Mouse (Mus musculus): ENCODE data around the gene Mex3d. TPM values are rescaled to one million over a fixed set of nuclear protein-coding genes. Genes with fewer than 3 reads are reported as not detected.
A peak's percentile ranks its signal among the peaks of the same experiment; 100 is the strongest.

Gene Mex3d
- polyA plus RNA-seq, 1 experiment = 34.9 TPM

GRCm38 (mm10) chr10:80398719-80399190 lies 11.3 kb upstream of the Mex3d start:
- TF ChIP-seq POLR2A (IDR thresholded peaks at IDR 0.05; ENCODE audit: control insufficient read depth, extremely low read depth, insufficient read depth, low read length, poor library complexity) (peak; percentile 83), CTCF (IDR thresholded peaks at IDR 0.05; ENCODE audit: borderline replicate concordance, control insufficient read depth, extremely low read depth, insufficient read depth, low read length, poor library complexity) (no peak)
- under 1% methylated on average over 59 of the region's 59 CpGs for WGBS
- Histone ChIP-seq H3K4me1 (replicated peaks; ENCODE audit: control insufficient read depth, insufficient read depth, low read length) (peaks cover 18% of the 10 kb centered on the region), H3K36me3 (ENCODE audit: control insufficient read depth, insufficient read depth, low read length) (peaks cover 14% of the 10 kb centered on the region; the same call in 1 of the 2 replicates), H3K27me3 (ENCODE audit: control insufficient read depth, insufficient read depth, low read length) (no peaks in the 10 kb centered on the region), H3K4me3 (ENCODE audit: control insufficient read depth, insufficient read depth, low read length) (peak overlapping the region; percentile 52), H3K27ac (ENCODE audit: control insufficient read depth, insufficient read depth, low read length) (peak overlapping the region; percentile 64)
- DNase-seq = peak; percentile 95

DNA sequence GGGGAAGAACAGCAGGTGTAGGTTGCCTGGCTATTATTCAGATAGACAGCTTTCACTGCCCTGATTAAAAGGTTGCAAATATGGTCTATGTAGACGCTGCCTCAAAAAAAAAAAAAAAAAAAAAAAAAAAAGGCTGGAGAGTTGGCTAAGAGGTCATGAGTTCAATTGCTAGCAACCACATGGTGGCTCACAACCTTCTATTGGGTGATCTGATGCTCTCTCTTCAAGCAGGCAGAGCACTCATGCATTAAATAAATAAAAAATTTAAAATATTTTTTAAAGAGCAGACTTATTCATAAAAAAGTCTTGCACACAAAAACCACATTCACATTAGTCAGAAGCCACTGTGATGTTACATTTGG lies 10.7 kb upstream of the Mex3d start:
- Histone ChIP-seq H3K27me3 (ENCODE audit: control insufficient read depth, insufficient read depth, low read length) (no peaks in the 10 kb centered on the region), H3K36me3 (ENCODE audit: control insufficient read depth, insufficient read depth, low read length) (peaks cover 20% of the 10 kb centered on the region), H3K4me1 (replicated peaks; ENCODE audit: control insufficient read depth, insufficient read depth, low read length) (peaks cover 18% of the 10 kb centered on the region), H3K4me3 (ENCODE audit: control insufficient read depth, insufficient read depth, low read length) (peak overlapping the region; percentile 52), H3K27ac (ENCODE audit: control insufficient read depth, insufficient read depth, low read length) (no peak overlapping the region)
- TF ChIP-seq POLR2A (IDR thresholded peaks at IDR 0.05; ENCODE audit: control insufficient read depth, extremely low read depth, insufficient read depth, low read length, poor library complexity) (no peak), CTCF (IDR thresholded peaks at IDR 0.05; ENCODE audit: borderline replicate concordance, control insufficient read depth, extremely low read depth, insufficient read depth, low read length, poor library complexity) (no peak)
- DNase-seq = no peak
- 0% methylated on average over 1 of the region's 1 CpGs for WGBS

- Histone ChIP-seq H3K36me3 (ENCODE audit: control insufficient read depth, insufficient read depth, low read length) (peaks cover 25% of the 10 kb centered on the region), H3K27me3 (ENCODE audit: control insufficient read depth, insufficient read depth, low read length) (no peaks in the 10 kb centered on the region), H3K4me1 (replicated peaks; ENCODE audit: control insufficient read depth, insufficient read depth, low read length) (peaks cover 18% of the 10 kb centered on the region), H3K4me3 (ENCODE audit: control insufficient read depth, insufficient read depth, low read length) (peak overlapping the region; percentile 18; the same call in 1 of the 2 replicates), H3K27ac (ENCODE audit: control insufficient read depth, insufficient read depth, low read length) (no peak overlapping the region)
- TF ChIP-seq CTCF (IDR thresholded peaks at IDR 0.05; ENCODE audit: borderline replicate concordance, control insufficient read depth, extremely low read depth, insufficient read depth, low read length, poor library complexity) = no peak
- no peak for TF ChIP-seq POLR2A (IDR thresholded peaks at IDR 0.05; ENCODE audit: control insufficient read depth, extremely low read depth, insufficient read depth, low read length, poor library complexity)
- DNase-seq = no peak
- 52% methylated on average over 8 of the region's 8 CpGs for WGBS
Measured at GRCm38 (mm10) chr10:80397524-80398173, 10.2 kb upstream of the Mex3d start.

GRCm38 (mm10) chr10:80396822-80397523 lies 9.5 kb upstream of the Mex3d start:
- WGBS = 92% methylated on average over 11 of the region's 11 CpGs
- H3K36me3 ChIP-seq (ENCODE audit: control insufficient read depth, insufficient read depth, low read length) = peaks cover 31% of the 10 kb centered on the region

DNA sequence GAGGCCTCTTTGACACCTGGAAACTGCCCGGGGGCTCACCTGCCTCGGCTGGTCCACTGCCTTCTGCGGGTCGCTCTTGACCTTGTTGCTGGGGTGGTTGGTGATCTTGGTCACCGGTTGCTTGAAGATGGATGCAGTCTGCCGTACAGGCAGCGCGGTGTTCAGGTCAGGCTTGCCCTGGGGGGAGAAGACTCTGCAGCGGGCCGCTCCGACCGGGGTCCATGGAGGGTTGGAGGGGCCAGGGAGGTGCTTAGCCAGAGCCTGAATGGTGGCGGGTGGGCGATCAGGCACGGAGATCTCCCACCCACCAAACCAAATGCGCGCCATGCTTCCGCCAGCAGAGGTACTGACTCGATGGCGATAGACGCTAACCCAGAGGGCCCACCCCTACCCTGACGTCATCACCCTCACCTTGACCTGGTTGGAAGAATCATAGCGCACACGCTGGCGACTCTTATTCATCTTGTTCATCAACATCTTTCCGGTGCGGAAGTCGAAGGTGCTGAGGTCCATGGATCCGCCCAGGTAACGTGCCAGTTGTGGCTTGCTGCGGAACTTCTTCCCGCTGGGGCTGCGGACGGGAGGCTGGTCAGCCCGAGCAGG lies 7.7 kb upstream of the Mex3d start:
- WGBS = 98% methylated on average over 35 of the region's 35 CpGs
- no peaks in the 10 kb centered on the region for H3K27me3 ChIP-seq (ENCODE audit: control insufficient read depth, insufficient read depth, low read length)
- no peak for TF ChIP-seq POLR2A (IDR thresholded peaks at IDR 0.05; ENCODE audit: control insufficient read depth, extremely low read depth, insufficient read depth, low read length, poor library complexity)
- TF ChIP-seq CTCF (IDR thresholded peaks at IDR 0.05; ENCODE audit: borderline replicate concordance, control insufficient read depth, extremely low read depth, insufficient read depth, low read length, poor library complexity) = no peak
- no peak overlapping the region for H3K27ac ChIP-seq (ENCODE audit: control insufficient read depth, insufficient read depth, low read length)
- H3K4me3 ChIP-seq (ENCODE audit: control insufficient read depth, insufficient read depth, low read length) = no peak overlapping the region
- no peak for DNase-seq
- peaks cover 38% of the 10 kb centered on the region for H3K36me3 ChIP-seq (ENCODE audit: control insufficient read depth, insufficient read depth, low read length)
- peaks cover 10% of the 10 kb centered on the region for H3K4me1 ChIP-seq (replicated peaks; ENCODE audit: control insufficient read depth, insufficient read depth, low read length)

More at GRCm38 (mm10) chr10:80396822-80397523, 9.5 kb upstream of the Mex3d start:
- Histone ChIP-seq H3K27me3 (ENCODE audit: control insufficient read depth, insufficient read depth, low read length) (no peaks in the 10 kb centered on the region), H3K27ac (ENCODE audit: control insufficient read depth, insufficient read depth, low read length) (no peak overlapping the region), H3K4me3 (ENCODE audit: control insufficient read depth, insufficient read depth, low read length) (no peak overlapping the region), H3K4me1 (replicated peaks; ENCODE audit: control insufficient read depth, insufficient read depth, low read length) (peaks cover 18% of the 10 kb centered on the region)
- TF ChIP-seq POLR2A (IDR thresholded peaks at IDR 0.05; ENCODE audit: control insufficient read depth, extremely low read depth, insufficient read depth, low read length, poor library complexity) (no peak), CTCF (IDR thresholded peaks at IDR 0.05; ENCODE audit: borderline replicate concordance, control insufficient read depth, extremely low read depth, insufficient read depth, low read length, poor library complexity) (no peak)
- no peak for DNase-seq

GRCm38 (mm10) chr10:80392687-80393086 lies 5.2 kb upstream of the Mex3d start:
- H3K27me3 ChIP-seq (ENCODE audit: control insufficient read depth, insufficient read depth, low read length) = no peaks in the 10 kb centered on the region
- H3K4me1 ChIP-seq (replicated peaks; ENCODE audit: control insufficient read depth, insufficient read depth, low read length) = peaks cover 16% of the 10 kb centered on the region
- H3K4me3 ChIP-seq (ENCODE audit: control insufficient read depth, insufficient read depth, low read length) = no peak overlapping the region
- no peak overlapping the region for H3K27ac ChIP-seq (ENCODE audit: control insufficient read depth, insufficient read depth, low read length)
- TF ChIP-seq POLR2A (IDR thresholded peaks at IDR 0.05; ENCODE audit: control insufficient read depth, extremely low read depth, insufficient read depth, low read length, poor library complexity) (no peak), CTCF (IDR thresholded peaks at IDR 0.05; ENCODE audit: borderline replicate concordance, control insufficient read depth, extremely low read depth, insufficient read depth, low read length, poor library complexity) (no peak)
- 94% methylated on average over 5 of the region's 5 CpGs for WGBS
- H3K36me3 ChIP-seq (ENCODE audit: control insufficient read depth, insufficient read depth, low read length) = peaks cover 38% of the 10 kb centered on the region
- no peak for DNase-seq
